Mouse (Mus musculus) MEL (cell line): ENCODE measurements around the gene Slc22a28.

Experiments used
- BHLHE40 ChIP-seq: IDR thresholded peaks from 2 replicates; pipeline ENCODE4 v1.6.1; 2012; ENCODE audit warnings: low read depth, mild to moderate bottlenecking, inconsistent platforms, low read length, improper control_type of control experiment, borderline replicate concordance
- CTCF ChIP-seq, 3 experiments: IDR thresholded peaks in 2 of 3; conservative IDR thresholded peaks in 1 of 3; 2 replicates each; pipeline ENCODE4 v1.5.1; 2011 to 2012; ENCODE audit warnings: low read length in 3 of 3, low read depth in 2 of 3, mild to moderate bottlenecking in 2 of 3, improper control_type of control experiment in 1 of 3, inconsistent platforms in 1 of 3, mixed read lengths in 1 of 3, moderate library complexity in 1 of 3; ENCODE audit not compliant: control insufficient read depth in 1 of 3, insufficient read depth in 1 of 3, poor library complexity in 1 of 3, severe bottlenecking in 1 of 3
- E2F4 ChIP-seq: IDR thresholded peaks from 2 replicates; pipeline ENCODE4 v1.6.1; 2011; ENCODE audit warnings: low read depth, low read length, improper control_type of control experiment, borderline replicate concordance
- EP300 ChIP-seq, 2 experiments: IDR thresholded peaks; 2 replicates each; pipeline ENCODE4 v1.6.1; 2011; ENCODE audit warnings: improper control_type of control experiment in 2 of 2, low read length in 2 of 2, low read depth in 1 of 2, mild to moderate bottlenecking in 1 of 2
- MAFK ChIP-seq: IDR thresholded peaks from 2 replicates; pipeline ENCODE4 v1.6.1; 2011; ENCODE audit warnings: low read depth, mild to moderate bottlenecking, low read length, improper control_type of control experiment, borderline replicate concordance
- MAX ChIP-seq: IDR thresholded peaks from 2 replicates; pipeline ENCODE4 v1.6.1; 2011; ENCODE audit warnings: low read length, improper control_type of control experiment
- NRF1 ChIP-seq: IDR thresholded peaks from 2 replicates; pipeline ENCODE4 v1.6.1; 2014; ENCODE audit warnings: low read depth, mild to moderate bottlenecking, inconsistent platforms, low read length, improper control_type of control experiment, moderate library complexity; ENCODE audit not compliant: poor library complexity, insufficient read depth, severe bottlenecking
- ZNF384 ChIP-seq: IDR thresholded peaks from 2 replicates; pipeline ENCODE4 v1.6.1; 2012; ENCODE audit warnings: low read depth, mild to moderate bottlenecking, inconsistent platforms, low read length, improper control_type of control experiment

GRCm38 (mm10) chr19:8148787-8149523, 17.2 kb upstream of the Slc22a28 start:
- TF ChIP-seq NRF1 (no peak), CTCF (IDR thresholded peaks at IDR 0.05 in 2 of 3, conservative IDR thresholded peaks at IDR 0.05 in 1 of 3; ENCODE audit: control insufficient read depth in 1 of 3, insufficient read depth in 1 of 3, low read depth in 2 of 3, low read length in 3 of 3, poor library complexity in 1 of 3, severe bottlenecking in 1 of 3) (no peak), BHLHE40 (no peak), EP300 (IDR thresholded peaks at IDR 0.05; ENCODE audit: low read depth in 1 of 2, low read length in 2 of 2) (no peak), E2F4 (no peak), ZNF384 (no peak), MAX (no peak), MAFK (no peak)
